Comparison of ENCODE assay signal across 10 mouse cellular contexts in genomic region chr5:67802174-67803030, GRCm38 (mm10). TPM values are rescaled to one million over a fixed set of nuclear protein-coding genes. Genes with fewer than 3 reads are reported as not detected.
DNase-seq lines count a peak whose midpoint lies in the region; ATAC-seq lines count a peak whose summit lies in the region.
"Had no signal": no experiment of that assay in that cellular context is flagged by ENCODE, and none has a peak within 500 bp of the region (broad histone marks: within the 10 kb centered on the region; RNA-seq: fewer than 3 reads in every experiment).

No protein-coding gene starts in this region.

- peaks cover 4% of the 10 kb centered on the region; the same call in 1 of the 2 replicates for H3K4me1 ChIP-seq in limb, embryonic 11.5 days (ENCODE audit: control insufficient read depth, insufficient read depth, low read length)
- H3K4me1 ChIP-seq in limb, embryonic 10.5 days, result peaks cover 18% of the 10 kb centered on the region
- H3K4me1 ChIP-seq in midbrain, embryonic 16.5 days (ENCODE audit: control insufficient read depth, insufficient read depth, low read length), result 0 out of 2 replicates have a peak, but pooled peaks cover under 1% of the 10 kb centered on the region

- no peak overlapping the region for H3K4me3 ChIP-seq in limb, embryonic 11.5 days (ENCODE audit: low read depth, low read length)
- no peak overlapping the region for H3K4me3 ChIP-seq in limb, embryonic 10.5 days
- no peak overlapping the region for H3K4me3 ChIP-seq in midbrain, embryonic 16.5 days (ENCODE audit: low read depth, low read length)
- H3K4me3 ChIP-seq: limb, embryonic 13.5 days had no signal

- no peaks in the 10 kb centered on the region for H3K9me3 ChIP-seq in limb, embryonic 11.5 days (ENCODE audit: control insufficient read depth, low read length)
- no peaks in the 10 kb centered on the region for H3K9me3 ChIP-seq in limb, embryonic 10.5 days (replicated peaks)
- no peaks in the 10 kb centered on the region for H3K9me3 ChIP-seq in midbrain, embryonic 16.5 days (replicated peaks; ENCODE audit: control insufficient read depth, low read length, poor library complexity, severe bottlenecking)
- H3K9me3 ChIP-seq: limb, embryonic 13.5 days had no signal

- H3K36me3 ChIP-seq in limb, embryonic 11.5 days (ENCODE audit: control insufficient read depth, insufficient read depth, low read length), result no peaks in the 10 kb centered on the region
- no peaks in the 10 kb centered on the region for H3K36me3 ChIP-seq in limb, embryonic 10.5 days
- 0 out of 2 replicates have a peak, but pooled peaks cover 2% of the 10 kb centered on the region for H3K36me3 ChIP-seq in midbrain, embryonic 16.5 days (ENCODE audit: control insufficient read depth, insufficient read depth, low read length)
- H3K36me3 ChIP-seq: limb, embryonic 13.5 days had no signal

- 91% methylated on average over 17 of the region's 17 CpGs for WGBS in limb, embryonic 11.5 days
- 93% methylated on average over 17 of the region's 17 CpGs for WGBS in limb, embryonic 10.5 days
- WGBS in midbrain, embryonic 16.5 days, result 89% methylated on average over 17 of the region's 17 CpGs

- DNase-seq in limb, embryonic 11.5 days (ENCODE audit: low spot score), result peak; percentile 15
- DNase-seq in limb, embryonic 10.5 days (ENCODE audit: low spot score), result no peak
- DNase-seq in brain, embryonic 18.5 days (ENCODE audit: low read depth, low spot score), result peak; percentile 43
- no peak for DNase-seq in gastrocnemius, adult 18-20 months (ENCODE audit: low spot score)
- no peak for DNase-seq in layer of hippocampus, postnatal 36 days
- DNase-seq: gastrocnemius, postnatal 36 days had no signal

- H3K27ac ChIP-seq in limb, embryonic 11.5 days (replicated peaks; ENCODE audit: low read depth, low read length), result no peak overlapping the region
- no peak overlapping the region for H3K27ac ChIP-seq in limb, embryonic 10.5 days
- H3K27ac ChIP-seq in midbrain, embryonic 16.5 days (ENCODE audit: low read length), result no peak overlapping the region
- H3K27ac ChIP-seq: limb, embryonic 13.5 days had no signal

- H3K4me2 ChIP-seq in limb, embryonic 11.5 days (ENCODE audit: low read depth, severe bottlenecking), result no peak overlapping the region
- no peak overlapping the region for H3K4me2 ChIP-seq in midbrain, embryonic 16.5 days (ENCODE audit: low read length)
- H3K4me2 ChIP-seq: limb, embryonic 13.5 days had no signal

- H3K9ac ChIP-seq in limb, embryonic 11.5 days (ENCODE audit: low read length), result no peak overlapping the region
- H3K9ac ChIP-seq in midbrain, embryonic 16.5 days (ENCODE audit: low read depth, low read length), result no peak overlapping the region
- H3K9ac ChIP-seq: limb, embryonic 13.5 days had no signal

- ATAC-seq in limb, embryonic 11.5 days (ENCODE audit: insufficient number of reproducible peaks, low FRiP score, low TSS enrichment, low read depth), result no peak
- ATAC-seq in granulocyte monocyte progenitor cell, adult 5-6 weeks (replicated peaks; ENCODE audit: poor library complexity, severe bottlenecking), result peak; percentile 75
- peak; percentile 83 for ATAC-seq in megakaryocyte-erythroid progenitor cell, adult 5-6 weeks (replicated peaks; ENCODE audit: low FRiP score, low TSS enrichment, poor library complexity, severe bottlenecking)
- no peak for ATAC-seq in midbrain, embryonic 16.5 days

- no peaks in the 10 kb centered on the region for H3K27me3 ChIP-seq in limb, embryonic 11.5 days (ENCODE audit: control insufficient read depth, insufficient read depth, low read length)
- H3K27me3 ChIP-seq in limb, embryonic 10.5 days (ENCODE audit: low read depth, poor library complexity, severe bottlenecking), result no peaks in the 10 kb centered on the region
- H3K27me3 ChIP-seq in midbrain, embryonic 16.5 days (ENCODE audit: control insufficient read depth, insufficient read depth, low read depth, low read length), result no peaks in the 10 kb centered on the region
- H3K27me3 ChIP-seq: limb, embryonic 13.5 days had no signal

RNA-seq across cellular contexts. Expression of gene Atp8a1, which starts 44.8 kb away (rescaled TPM):
- polyA plus RNA-seq in limb, embryonic 11.5 days (2014; fragmentation: Nextera tagmentation; extraction: Ambion mirVana), result 5.7 and 7.7 TPM in 2 replicates
- 5.0 and 5.5 TPM in 2 replicates for polyA plus RNA-seq in limb, embryonic 10.5 days (2016; fragmentation: Nextera tagmentation; extraction: Ambion mirVana)
- 33.8 and 39.3 TPM in 2 replicates for total RNA-seq in granulocyte monocyte progenitor cell, adult 5-6 weeks (2014; fragmentation: Nextera tagmentation)
- total RNA-seq in granulocyte monocyte progenitor cell, adult 5-6 weeks (2017), result 23.3 and 26.2 TPM in 2 replicates
- 163 and 242 TPM in 2 replicates for total RNA-seq in megakaryocyte-erythroid progenitor cell, adult 5-6 weeks (2014; fragmentation: Nextera tagmentation)
- total RNA-seq in megakaryocyte-erythroid progenitor cell, adult 5-6 weeks (2017), result 103 and 184 TPM in 2 replicates
- polyA plus RNA-seq in midbrain, embryonic 16.5 days (2015; fragmentation: Nextera tagmentation; extraction: Ambion mirVana), result 51.9 and 53.6 TPM in 2 replicates
- total RNA-seq in gastrocnemius, adult 18-20 months (2021), result 10 to 100 TPM; 60.4 to 75.3 TPM
- 100 to 1,000 TPM; 163 to 183 TPM for total RNA-seq in layer of hippocampus, postnatal 36 days (2021)

Comparison
In these comparisons a context has a peak if more than half of its experiments do, and no peak if none do; other contexts are left out.
1. DNase-seq: peak in limb, embryonic 11.5 days (single experiment) and brain, embryonic 18.5 days (single experiment); none in limb, embryonic 10.5 days (single experiment), gastrocnemius, adult 18-20 months (single experiment) and layer of hippocampus, postnatal 36 days (0 of 2).
2. ATAC-seq: peak in granulocyte monocyte progenitor cell, adult 5-6 weeks (single experiment) and megakaryocyte-erythroid progenitor cell, adult 5-6 weeks (single experiment); none in limb, embryonic 11.5 days (single experiment) and midbrain, embryonic 16.5 days (single experiment).